Mouse (Mus musculus) layer of hippocampus, postnatal 14 days (tissue): ENCODE data around the gene Zcchc14. TPM values are rescaled to one million over a fixed set of nuclear protein-coding genes. Genes with fewer than 3 reads are reported as not detected.
A peak's percentile ranks its signal among the peaks of the same experiment; 100 is the strongest.

Source experiments
- DNase-seq, 2 experiments: peaks; one replicate each; pipeline ENCODE4 v3.0.0; 2021 to 2022; ENCODE audit warnings: low spot score in 2 of 2, mixed read lengths in 1 of 2
- total RNA-seq, 2 experiments: library from RNA; stranded (reverse); gene quantifications; 2 replicates each; pipeline ENCODE4 v1.2.3; 2021

Gene Zcchc14
- total RNA-seq, 2 experiments from 2014 or later, result 78.1 to 83.0 TPM

- DNase-seq, result no peak
Observed at GRCm38 (mm10) chr8:121589205-121589726, 63.4 kb downstream of the Zcchc14 start.

GRCm38 (mm10) chr8:121588750-121589149, 64.0 kb downstream of the Zcchc14 start:
- no peak for DNase-seq

GRCm38 (mm10) chr8:121585159-121585825, 67.4 kb downstream of the Zcchc14 start:
- DNase-seq, result peak; percentile 99

GRCm38 (mm10) chr8:121584730-121585129, 68.0 kb downstream of the Zcchc14 start:
- no peak for DNase-seq

- DNase-seq, result no peak
Observed at GRCm38 (mm10) chr8:121583653-121584052, 69.0 kb downstream of the Zcchc14 start.

GRCm38 (mm10) chr8:121580465-121580864, 72.2 kb downstream of the Zcchc14 start:
- no peak for DNase-seq

GRCm38 (mm10) chr8:121578676-121579451, 73.8 kb downstream of the Zcchc14 start, which contains the start of gene Fbxo31:
TSS of gene Fbxo31 (minus strand) at chr8:121578806.
- DNase-seq, result peak; percentile 93

GRCm38 (mm10) chr8:121577751-121578675, 74.7 kb downstream of the Zcchc14 start:
- no peak for DNase-seq

- no peak for DNase-seq
Observed at GRCm38 (mm10) chr8:121575661-121576060, 77.0 kb downstream of the Zcchc14 start.

GRCm38 (mm10) chr8:121573275-121573674, 79.4 kb downstream of the Zcchc14 start:
- DNase-seq, result no peak

- DNase-seq, result no peak
Observed at GRCm38 (mm10) chr8:121572121-121572520, 80.6 kb downstream of the Zcchc14 start.

GRCm38 (mm10) chr8:121570801-121571200, 81.9 kb downstream of the Zcchc14 start:
- DNase-seq, result no peak

- no peak for DNase-seq
Observed at GRCm38 (mm10) chr8:121570335-121570734, 82.4 kb downstream of the Zcchc14 start.

- DNase-seq, result no peak
Observed at GRCm38 (mm10) chr8:121568321-121568720, 84.4 kb downstream of the Zcchc14 start.

- no peak for DNase-seq
Observed at GRCm38 (mm10) chr8:121563701-121564100, 89.0 kb downstream of the Zcchc14 start.

GRCm38 (mm10) chr8:121562941-121563351, 89.8 kb downstream of the Zcchc14 start:
- no peak for DNase-seq

GRCm38 (mm10) chr8:121561636-121562345, 90.9 kb downstream of the Zcchc14 start:
- no peak for DNase-seq

- no peak for DNase-seq
Observed at GRCm38 (mm10) chr8:121560432-121561100, 92.1 kb downstream of the Zcchc14 start.

- no peak for DNase-seq
Observed at GRCm38 (mm10) chr8:121559801-121560200, 92.9 kb downstream of the Zcchc14 start.

- no peak for DNase-seq
Observed at GRCm38 (mm10) chr8:121558538-121558937, 94.2 kb downstream of the Zcchc14 start.
